Mouse (Mus musculus) fibroblast of lung, adult 2 months (primary cell): ENCODE results near the gene Prss56.

Experiments used
- DNase-seq: peaks from one replicate; pipeline ENCODE4 v3.0.0-alpha.2; 2011; ENCODE audit warnings: low read depth

Prss56 gene

GRCm38 (mm10) chr1:87185526-87185925 lies 2.4 kb downstream of the Prss56 start:
- DNase-seq: no peak

- DNase-seq: no peak
These were observed 3.3 kb downstream of the Prss56 start for GRCm38 (mm10) chr1:87186261-87187036.

- peak; percentile 40 for DNase-seq
These were observed 3.9 kb downstream of the Prss56 start for GRCm38 (mm10) chr1:87187037-87187355.

GRCm38 (mm10) chr1:87190429-87190828 lies 7.3 kb downstream of the Prss56 start, which contains the start of gene Chrnd:
Gene Chrnd, plus strand, starts transcription at chr1:87190607.
- DNase-seq: no peak

- DNase-seq: no peak
These were observed 14.2 kb downstream of the Prss56 start for GRCm38 (mm10) chr1:87197296-87197695.

- DNase-seq: no peak
These were observed 15.3 kb downstream of the Prss56 start for GRCm38 (mm10) chr1:87198119-87199065.

GRCm38 (mm10) chr1:87200811-87201210 lies 17.7 kb downstream of the Prss56 start:
- no peak for DNase-seq

GRCm38 (mm10) chr1:87201848-87202247 lies 18.7 kb downstream of the Prss56 start:
- DNase-seq: no peak

GRCm38 (mm10) chr1:87203779-87204178 lies 20.7 kb downstream of the Prss56 start:
- DNase-seq: no peak

GRCm38 (mm10) chr1:87204465-87204864 lies 21.4 kb downstream of the Prss56 start, which contains the start of gene Chrng:
Gene Chrng, plus strand, starts transcription at chr1:87204657.
- DNase-seq: no peak

- DNase-seq: no peak
These were observed 21.9 kb downstream of the Prss56 start for GRCm38 (mm10) chr1:87205038-87205437.

- no peak for DNase-seq
These were observed 22.4 kb downstream of the Prss56 start for GRCm38 (mm10) chr1:87205502-87205901.

- no peak for DNase-seq
These were observed 23.2 kb downstream of the Prss56 start for GRCm38 (mm10) chr1:87206339-87206738.

- DNase-seq: no peak
These were observed 28.3 kb downstream of the Prss56 start for GRCm38 (mm10) chr1:87211431-87211830.

GRCm38 (mm10) chr1:87213735-87214704 lies 30.9 kb downstream of the Prss56 start, which contains the start of gene Eif4e2:
Gene Eif4e2, plus strand, starts transcription at chr1:87213914.
- DNase-seq: peak; percentile 69

- no peak for DNase-seq
These were observed 31.6 kb downstream of the Prss56 start for GRCm38 (mm10) chr1:87214748-87215147.

- DNase-seq: no peak
These were observed 34.8 kb downstream of the Prss56 start for GRCm38 (mm10) chr1:87217938-87218337.

- no peak for DNase-seq
These were observed 42.6 kb downstream of the Prss56 start for GRCm38 (mm10) chr1:87225739-87226138.

- no peak for DNase-seq
These were observed 43.5 kb downstream of the Prss56 start for GRCm38 (mm10) chr1:87226409-87227159.

GRCm38 (mm10) chr1:87227160-87227550 lies 44.0 kb downstream of the Prss56 start:
- DNase-seq: no peak

GRCm38 (mm10) chr1:87230606-87231005 lies 47.5 kb downstream of the Prss56 start:
- no peak for DNase-seq
